Mouse (Mus musculus) embryo, embryonic 10.5 days (tissue): Measurements from ENCODE around the gene Fryl.
"Not testable (repeated sequence)": the region's sequence is repeated elsewhere in the genome, so short reads cannot be mapped to it uniquely, and the experiment has no call there.

Source experiments
- DNase-seq: peaks from one replicate; pipeline ENCODE4 v3.0.0-alpha.2; 2015; ENCODE audit warnings: low spot score

The Fryl gene

GRCm38 (mm10) chr5:73008230-73008629 is 248.2 kb downstream of the Fryl start:
- not testable (repeated sequence) for DNase-seq

DNA sequence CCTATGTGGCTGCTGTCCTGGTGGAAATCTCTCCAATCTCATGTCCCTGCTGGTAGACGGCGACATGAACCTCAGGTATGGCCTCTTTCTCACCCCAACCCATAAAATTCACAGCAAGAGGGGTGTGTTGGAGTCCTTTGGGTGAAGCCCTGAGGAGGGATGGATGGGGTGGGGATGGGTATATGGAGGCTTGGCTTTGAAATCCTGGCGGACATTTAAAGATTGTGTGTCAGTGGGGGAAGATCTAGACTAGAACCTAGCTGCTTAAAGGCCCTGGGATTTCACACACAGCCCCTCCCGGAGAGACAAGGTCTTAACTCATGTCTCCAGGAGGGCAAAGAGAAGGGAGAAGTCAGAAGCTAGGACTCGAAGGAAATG is 248.8 kb downstream of the Fryl start:
- DNase-seq = no peak

DNA sequence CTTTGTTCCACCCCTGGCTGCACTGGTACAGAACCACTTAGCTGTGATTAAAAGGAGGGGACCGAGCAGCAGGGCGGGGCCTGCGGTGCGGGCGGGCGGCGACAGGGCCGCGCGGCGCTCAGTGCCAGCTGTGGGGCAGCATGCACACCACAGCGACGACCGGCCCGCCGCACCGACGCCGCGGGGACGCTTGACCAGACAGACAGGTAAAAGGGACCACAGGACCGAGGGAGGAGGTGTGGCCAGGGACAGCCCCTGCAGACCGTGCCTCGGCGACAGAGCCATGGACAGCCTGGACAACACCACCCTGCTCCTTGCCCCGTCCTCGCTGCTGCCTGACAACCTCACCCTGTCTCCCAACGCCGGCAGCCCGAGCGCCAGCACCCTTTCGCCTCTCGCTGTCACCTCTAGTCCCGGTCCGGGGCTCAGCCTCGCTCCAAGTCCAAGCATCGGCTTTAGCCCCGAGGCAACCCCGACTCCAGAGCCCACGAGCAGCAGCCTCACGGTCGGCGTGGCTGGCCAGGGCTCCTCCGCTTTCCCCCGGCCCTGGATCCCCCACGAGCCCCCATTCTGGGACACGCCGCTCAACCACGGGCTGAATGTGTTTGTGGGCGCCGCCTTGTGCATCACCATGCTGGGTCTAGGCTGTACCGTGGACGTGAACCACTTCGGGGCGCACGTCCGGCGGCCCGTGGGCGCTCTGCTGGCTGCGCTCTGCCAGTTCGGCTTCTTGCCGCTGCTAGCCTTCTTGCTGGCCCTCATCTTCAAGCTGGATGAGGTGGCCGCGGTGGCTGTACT is 249.4 kb downstream of the Fryl start, which contains the start of gene Slc10a4:
Gene Slc10a4 (plus strand): TSS at position 100 of the 798 bp plus-strand sequence.
- DNase-seq = no peak

DNA sequence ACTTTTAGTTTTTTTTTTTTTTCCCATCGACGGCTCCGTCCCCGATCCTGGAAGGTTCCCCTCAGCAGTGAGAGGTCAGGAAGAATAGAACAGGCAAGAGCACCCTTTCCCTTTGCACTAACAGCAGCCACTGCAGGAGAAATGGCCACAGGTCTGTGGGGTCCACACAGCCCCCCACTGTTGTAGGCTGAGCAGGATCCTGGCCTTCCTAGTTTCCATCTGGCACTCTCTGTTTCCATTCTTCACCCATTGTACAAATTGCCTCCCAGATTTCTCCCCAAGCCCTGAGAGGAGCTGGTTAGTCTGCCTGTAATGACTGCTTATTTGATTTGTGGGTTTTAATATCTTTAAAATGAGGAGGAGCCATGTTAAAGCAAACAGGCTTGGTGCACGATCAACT is 252.4 kb downstream of the Fryl start:
- no peak for DNase-seq

DNA sequence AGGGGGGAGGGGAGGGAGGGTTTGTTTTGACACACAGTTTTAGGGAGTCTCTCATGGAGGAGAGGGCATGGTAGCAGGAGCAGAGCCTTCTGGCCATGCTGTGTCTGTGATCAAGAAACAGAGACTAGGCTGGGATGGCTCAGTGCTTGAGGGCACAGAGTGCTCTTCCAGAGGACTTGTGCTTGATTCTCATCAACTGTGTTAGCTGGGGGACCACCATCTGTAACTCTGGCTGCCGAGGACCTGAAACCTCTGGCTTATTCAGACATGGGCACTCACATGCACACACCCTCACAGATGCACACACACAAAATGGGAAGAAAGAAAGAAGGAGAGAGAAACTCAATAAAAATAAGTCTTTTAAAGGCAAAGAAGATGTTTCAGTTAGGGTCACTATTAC is 257.9 kb downstream of the Fryl start:
- not testable (repeated sequence) for DNase-seq

GRCm38 (mm10) chr5:72995379-72995778 is 261.0 kb downstream of the Fryl start:
- DNase-seq = no peak

DNA sequence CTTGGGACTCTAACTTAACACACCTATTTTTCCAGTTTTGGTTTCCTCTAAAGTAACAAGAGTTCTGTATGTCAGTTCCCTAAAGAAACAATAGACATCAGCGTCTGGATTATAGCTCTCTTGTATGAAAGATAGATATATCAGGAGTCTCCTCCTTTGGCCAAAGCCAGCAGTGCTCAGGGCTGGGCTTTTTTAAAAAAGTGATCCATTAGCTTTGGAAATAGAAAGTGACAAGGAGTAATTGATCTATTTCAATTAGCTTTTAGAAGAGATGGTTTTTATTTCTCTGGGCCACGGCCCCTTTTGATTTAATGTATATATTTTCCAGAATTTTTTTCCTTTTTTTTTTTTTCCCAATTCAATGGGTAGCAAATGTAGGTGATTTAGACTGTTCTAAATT is 261.5 kb downstream of the Fryl start:
- DNase-seq = no peak

- DNase-seq = no peak
Observed at GRCm38 (mm10) chr5:72994424-72994823, 262.0 kb downstream of the Fryl start.

GRCm38 (mm10) chr5:72992474-72992873 is 263.9 kb downstream of the Fryl start:
- DNase-seq = no peak

DNA sequence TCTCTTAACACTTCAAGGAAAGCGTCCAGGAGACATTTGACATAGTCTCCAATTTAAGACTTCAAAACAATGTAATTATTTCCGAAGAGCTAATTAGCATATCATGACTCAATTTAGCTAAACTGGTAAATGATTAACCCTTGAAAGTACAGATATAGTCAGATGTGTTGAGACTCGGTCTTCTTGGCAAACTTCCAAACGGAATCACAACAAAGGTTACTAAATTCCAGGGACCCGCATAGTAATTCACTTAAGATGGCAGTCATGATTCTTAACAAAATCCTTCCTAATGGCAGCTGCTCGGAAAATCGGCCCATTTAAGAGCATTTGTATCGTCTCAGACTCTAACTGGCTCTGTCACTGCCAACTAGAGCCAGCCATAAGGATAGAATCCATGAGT is 266.7 kb downstream of the Fryl start:
- no peak for DNase-seq

- DNase-seq = no peak
Observed at GRCm38 (mm10) chr5:72987786-72988185, 268.6 kb downstream of the Fryl start.

DNA sequence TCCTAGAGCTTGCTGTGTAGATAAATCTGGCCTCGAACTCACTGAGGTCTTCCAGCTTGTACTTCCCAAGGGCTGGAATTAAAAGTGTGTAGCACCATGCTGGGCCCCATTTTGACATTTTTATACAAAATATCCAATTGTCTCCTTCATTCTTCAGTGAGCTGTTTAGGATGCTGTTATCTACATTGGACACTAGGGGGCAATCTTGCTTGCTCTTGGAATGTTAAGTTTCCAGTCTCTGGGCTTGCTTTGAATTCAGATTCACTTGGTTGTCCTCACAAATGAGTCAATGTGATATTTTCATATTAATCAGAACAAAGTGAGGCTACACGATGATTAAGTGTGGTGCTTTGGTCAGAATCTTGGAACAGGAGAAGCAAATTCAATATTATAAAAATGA is 272.3 kb downstream of the Fryl start:
- peak; percentile 91 for DNase-seq

GRCm38 (mm10) chr5:72976539-72976938 is 279.9 kb downstream of the Fryl start:
- DNase-seq = no peak

DNA sequence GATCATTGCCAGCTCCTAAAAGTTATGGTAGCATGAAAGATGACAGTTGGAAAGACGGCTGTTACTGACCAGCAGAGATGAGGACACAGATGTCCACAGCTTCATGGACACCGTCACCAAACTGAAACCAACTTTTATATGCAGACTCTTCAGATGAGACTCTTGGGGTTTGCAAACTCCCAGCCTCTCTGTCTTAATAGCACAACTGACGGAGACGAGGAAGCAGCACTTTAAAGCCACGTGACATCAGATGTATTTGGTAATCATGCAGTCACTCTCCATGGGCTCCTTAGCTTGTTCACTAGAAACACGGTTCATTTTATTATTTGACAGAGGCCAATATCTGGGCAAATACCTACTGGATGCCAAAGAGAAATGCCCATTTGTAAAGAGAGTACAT is 280.4 kb downstream of the Fryl start:
- DNase-seq = no peak

GRCm38 (mm10) chr5:72974602-72975001 is 281.8 kb downstream of the Fryl start, which contains the start of gene Gm10135:
Gene Gm10135 (minus strand): TSS chr5:72974702.
- no peak for DNase-seq

- DNase-seq = no peak
Observed at GRCm38 (mm10) chr5:72972934-72973333, 283.5 kb downstream of the Fryl start.

GRCm38 (mm10) chr5:72972435-72972834 is 284.0 kb downstream of the Fryl start:
- no peak for DNase-seq
